Mouse (Mus musculus) limb, embryonic 11.5 days (tissue): ENCODE measurements around the gene Alk. TPM values are rescaled to one million over a fixed set of nuclear protein-coding genes. Genes with fewer than 3 reads are reported as not detected.

ENCODE experiments used
- ATAC-seq: fragments of 200-750 bp; cut with Nextera tagmentation; 2 replicates; pipeline ENCODE4 v1.8.0; 2017; ENCODE audit warnings: low read depth; ENCODE audit not compliant: insufficient number of reproducible peaks, low FRiP score, low TSS enrichment
- DNase-seq: peaks from one replicate; pipeline ENCODE4 v3.0.0-alpha.2; 2015; ENCODE audit warnings: low spot score
- H3K27ac ChIP-seq: fragments of 300-500 bp; sonication (generic); replicated peaks from 2 replicates; pipeline ENCODE4 v1.5.1; 2014; ENCODE audit warnings: low read depth, mild to moderate bottlenecking, low read length
- H3K27me3 ChIP-seq: fragments of 300-500 bp; sonication (generic); 2 replicates; pipeline ENCODE4 v1.6.1; 2014; ENCODE audit warnings: mild to moderate bottlenecking, low read length, mixed read lengths; ENCODE audit not compliant: control insufficient read depth, insufficient read depth
- H3K36me3 ChIP-seq: fragments of 300-500 bp; sonication (generic); 2 replicates; pipeline ENCODE4 v1.6.1; 2014; ENCODE audit warnings: mild to moderate bottlenecking, low read length, moderate library complexity, mixed read lengths; ENCODE audit not compliant: control insufficient read depth, insufficient read depth
- H3K4me1 ChIP-seq: fragments of 300-500 bp; sonication (generic); 2 replicates; pipeline ENCODE4 v1.6.1; 2014; ENCODE audit warnings: low read length, mixed read lengths; ENCODE audit not compliant: control insufficient read depth, insufficient read depth
- H3K4me2 ChIP-seq: fragments of 300-500 bp; sonication (generic); 2 replicates; pipeline ENCODE4 v1.6.1; 2014; ENCODE audit warnings: low read depth, mild to moderate bottlenecking, moderate library complexity; ENCODE audit not compliant: severe bottlenecking
- H3K4me3 ChIP-seq: fragments of 300-500 bp; sonication (generic); 2 replicates; pipeline ENCODE4 v1.5.1; 2014; ENCODE audit warnings: low read depth, low read length
- H3K9ac ChIP-seq: fragments of 300-500 bp; sonication (generic); 2 replicates; pipeline ENCODE4 v1.6.1; 2014; ENCODE audit warnings: mild to moderate bottlenecking, low read length
- H3K9me3 ChIP-seq: fragments of 300-500 bp; sonication (generic); 2 replicates; pipeline ENCODE4 v1.6.1; 2016; ENCODE audit warnings: low read length; ENCODE audit not compliant: control insufficient read depth
- WGBS: fragments of 180-500 bp; shearing (Covaris S2); extraction: QIAGEN DNeasy Blood & Tissue Kit; methylation state at CpG from one replicate; pipeline ENCODE4 v1.1.7; 2014; 5-methylcytosine and 5-hydroxymethylcytosine counted together
- polyA plus RNA-seq: library from polyadenylated mRNA; unstranded; fragments of >200 nt; fragmentation: Nextera tagmentation; extraction: Ambion mirVana; gene quantifications from 2 replicates; pipeline ENCODE4 v1.2.1, GENCODE M21; 2014

Alk gene
- polyA plus RNA-seq, 1 experiment from 2014 or later = 0.05 TPM

- Histone ChIP-seq H3K4me3 (no peak overlapping the region), H3K27ac (no peak overlapping the region), H3K9me3 (no peaks in the 10 kb centered on the region), H3K4me1 (no peaks in the 10 kb centered on the region), H3K4me2 (no peak overlapping the region), H3K9ac (no peak overlapping the region), H3K27me3 (no peaks in the 10 kb centered on the region), H3K36me3 (no peaks in the 10 kb centered on the region)
- DNase-seq (no peak), ATAC-seq (no peak)
- 51% methylated on average over 12 of the region's 12 CpGs for WGBS
These were observed 409.3 kb downstream of the Alk start for GRCm38 (mm10) chr17:72194976-72195650.

- no peak for DNase-seq
- Histone ChIP-seq H3K4me1 (no peaks in the 10 kb centered on the region), H3K4me2 (no peak overlapping the region), H3K9me3 (no peaks in the 10 kb centered on the region), H3K9ac (no peak overlapping the region), H3K27me3 (no peaks in the 10 kb centered on the region), H3K27ac (no peak overlapping the region), H3K36me3 (no peaks in the 10 kb centered on the region), H3K4me3 (no peak overlapping the region)
- no peak for ATAC-seq
- 87% methylated on average over 8 of the region's 8 CpGs for WGBS
These were observed 413.9 kb downstream of the Alk start for GRCm38 (mm10) chr17:72190536-72190935.

GRCm38 (mm10) chr17:72187026-72187425 lies 417.4 kb downstream of the Alk start:
- Histone ChIP-seq H3K4me3 (no peak overlapping the region), H3K4me1 (no peaks in the 10 kb centered on the region), H3K36me3 (no peaks in the 10 kb centered on the region), H3K27me3 (no peaks in the 10 kb centered on the region), H3K4me2 (no peak overlapping the region), H3K9me3 (no peaks in the 10 kb centered on the region), H3K27ac (no peak overlapping the region), H3K9ac (no peak overlapping the region)
- no peak for DNase-seq
- no peak for ATAC-seq
- WGBS = 84% methylated on average over 1 of the region's 1 CpGs

GRCm38 (mm10) chr17:72182414-72182813 lies 422.0 kb downstream of the Alk start:
- WGBS = 58% methylated on average over 2 of the region's 2 CpGs
- no peaks in the 10 kb centered on the region for H3K9me3 ChIP-seq
- no peak overlapping the region for H3K4me2 ChIP-seq
- ATAC-seq (no peak), DNase-seq (no peak)
- H3K36me3 ChIP-seq = no peaks in the 10 kb centered on the region
- H3K27ac ChIP-seq = no peak overlapping the region
- no peak overlapping the region for H3K9ac ChIP-seq
- H3K27me3 ChIP-seq = no peaks in the 10 kb centered on the region
- H3K4me1 ChIP-seq = no peaks in the 10 kb centered on the region
- no peak overlapping the region for H3K4me3 ChIP-seq

- H3K4me2 ChIP-seq = no peak overlapping the region
- WGBS = 96% methylated on average over 9 of the region's 9 CpGs
- no peaks in the 10 kb centered on the region for H3K9me3 ChIP-seq
- H3K27ac ChIP-seq = no peak overlapping the region
- no peaks in the 10 kb centered on the region for H3K36me3 ChIP-seq
- ATAC-seq (no peak), DNase-seq (no peak)
- H3K4me3 ChIP-seq = no peak overlapping the region
- no peak overlapping the region for H3K9ac ChIP-seq
- H3K27me3 ChIP-seq = no peaks in the 10 kb centered on the region
- H3K4me1 ChIP-seq = no peaks in the 10 kb centered on the region
These were observed 424.2 kb downstream of the Alk start for GRCm38 (mm10) chr17:72180200-72180599.

- no peaks in the 10 kb centered on the region for H3K36me3 ChIP-seq
- WGBS = 89% methylated on average over 14 of the region's 14 CpGs
- no peak for ATAC-seq
- H3K4me3 ChIP-seq = no peak overlapping the region
- DNase-seq = no peak
- no peak overlapping the region for H3K4me2 ChIP-seq
- H3K9ac ChIP-seq = no peak overlapping the region
- no peaks in the 10 kb centered on the region for H3K9me3 ChIP-seq
- no peak overlapping the region for H3K27ac ChIP-seq
- no peaks in the 10 kb centered on the region for H3K4me1 ChIP-seq
- no peaks in the 10 kb centered on the region for H3K27me3 ChIP-seq
These were observed 424.7 kb downstream of the Alk start for GRCm38 (mm10) chr17:72179722-72180140.

GRCm38 (mm10) chr17:72173778-72174177 lies 430.6 kb downstream of the Alk start:
- Histone ChIP-seq H3K4me3 (no peak overlapping the region), H3K27me3 (no peaks in the 10 kb centered on the region), H3K9me3 (no peaks in the 10 kb centered on the region), H3K4me2 (no peak overlapping the region), H3K4me1 (no peaks in the 10 kb centered on the region), H3K9ac (no peak overlapping the region), H3K36me3 (no peaks in the 10 kb centered on the region), H3K27ac (no peak overlapping the region)
- 86% methylated on average over 3 of the region's 3 CpGs for WGBS
- DNase-seq (no peak), ATAC-seq (no peak)

- Histone ChIP-seq H3K4me2 (no peak overlapping the region), H3K27me3 (no peaks in the 10 kb centered on the region), H3K27ac (no peak overlapping the region), H3K9ac (no peak overlapping the region), H3K9me3 (no peaks in the 10 kb centered on the region), H3K4me3 (no peak overlapping the region), H3K4me1 (no peaks in the 10 kb centered on the region), H3K36me3 (no peaks in the 10 kb centered on the region)
- DNase-seq = no peak
- no peak for ATAC-seq
- WGBS = 86% methylated on average over 5 of the region's 5 CpGs
These were observed 436.3 kb downstream of the Alk start for GRCm38 (mm10) chr17:72168152-72168551.

GRCm38 (mm10) chr17:72158857-72159385 lies 445.5 kb downstream of the Alk start:
- H3K4me3 ChIP-seq = no peak overlapping the region
- H3K4me2 ChIP-seq = no peak overlapping the region
- ATAC-seq (no peak), DNase-seq (no peak)
- H3K9ac ChIP-seq = no peak overlapping the region
- H3K27me3 ChIP-seq = no peaks in the 10 kb centered on the region
- no peaks in the 10 kb centered on the region for H3K9me3 ChIP-seq
- no peaks in the 10 kb centered on the region for H3K36me3 ChIP-seq
- WGBS = 47% methylated on average over 5 of the region's 5 CpGs
- H3K27ac ChIP-seq = no peak overlapping the region
- no peaks in the 10 kb centered on the region for H3K4me1 ChIP-seq
